ENCODE assay signal across 8 mouse cellular contexts in the genomic region with DNA sequence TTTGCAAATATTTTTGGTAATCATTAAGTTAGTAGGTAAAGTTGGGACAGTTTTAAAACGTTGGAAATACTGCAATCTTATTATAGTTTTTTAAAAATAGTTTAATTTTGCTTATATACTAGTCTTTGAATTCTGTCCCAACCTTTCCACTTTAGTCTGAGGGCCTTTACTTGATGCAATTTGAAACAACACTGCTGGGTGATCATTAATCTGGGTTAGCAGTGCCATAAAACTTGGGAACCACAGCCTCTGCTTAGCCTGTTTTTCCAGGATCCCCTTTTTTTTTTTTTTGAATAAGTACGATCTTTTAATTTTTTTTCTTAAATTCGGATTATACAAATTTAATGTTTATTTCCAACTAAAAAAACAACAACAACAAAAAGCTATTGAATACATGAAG. TPM values are rescaled to one million over a fixed set of nuclear protein-coding genes. Genes with fewer than 3 reads are reported as not detected.
A peak's percentile ranks its signal among the peaks of the same experiment; 100 is the strongest.
DNase-seq lines count a peak whose midpoint lies in the region; ATAC-seq and TF ChIP-seq lines count a peak whose summit lies in the region.

No protein-coding gene starts in this region.

- no peak for ATAC-seq in hindbrain, postnatal 0 days
- ATAC-seq in liver, postnatal 0 days = no peak
- ATAC-seq in activated CD4-positive, CD25-positive, alpha-beta regulatory T cell, adult 4 months = no peak

- H3K9me3 ChIP-seq in heart, embryonic 10.5 days = no peaks in the 10 kb centered on the region
- H3K9me3 ChIP-seq in MEL (replicated peaks; ENCODE audit: insufficient read depth, low read length) = no peaks in the 10 kb centered on the region
- H3K9me3 ChIP-seq in hindbrain, postnatal 0 days (ENCODE audit: low read length) = no peaks in the 10 kb centered on the region
- H3K9me3 ChIP-seq in liver, postnatal 0 days (ENCODE audit: low read length) = no peaks in the 10 kb centered on the region

- TF ChIP-seq RAD21 in MEL (IDR thresholded peaks at IDR 0.05; ENCODE audit: low read depth, low read length) = no peak

- no peaks in the 10 kb centered on the region for H3K27me3 ChIP-seq in heart, embryonic 10.5 days (ENCODE audit: insufficient read depth, poor library complexity, severe bottlenecking)
- peaks cover 0 to 7% of the 10 kb centered on the region in 2 experiments; a peak in 3 of 4 replicates for H3K27me3 ChIP-seq in MEL (ENCODE audit: control insufficient read depth in 1 of 2, insufficient read depth in 2 of 2, low read length in 2 of 2)
- no peaks in the 10 kb centered on the region for H3K27me3 ChIP-seq in hindbrain, postnatal 0 days (ENCODE audit: insufficient read depth, low read length)
- no peaks in the 10 kb centered on the region for H3K27me3 ChIP-seq in liver, postnatal 0 days (ENCODE audit: insufficient read depth, low read length)

- peaks cover 9% of the 10 kb centered on the region; the same call in 1 of the 2 replicates for H3K36me3 ChIP-seq in heart, embryonic 10.5 days
- H3K36me3 ChIP-seq in MEL (ENCODE audit: control insufficient read depth in 1 of 2, insufficient read depth in 2 of 2, low read length in 2 of 2) = peaks cover 0 to 5% of the 10 kb centered on the region in 2 experiments; a peak in 3 of 4 replicates
- H3K36me3 ChIP-seq in hindbrain, postnatal 0 days (ENCODE audit: insufficient read depth, low read length) = no peaks in the 10 kb centered on the region
- no peaks in the 10 kb centered on the region for H3K36me3 ChIP-seq in liver, postnatal 0 days (replicated peaks; ENCODE audit: insufficient read depth, low read length)

- H3K4me2 ChIP-seq in hindbrain, postnatal 0 days (ENCODE audit: low read depth, low read length) = peak overlapping the region; percentile 59
- H3K4me2 ChIP-seq in liver, postnatal 0 days (ENCODE audit: low read depth, low read length) = peak overlapping the region; percentile 81

- no peak for TF ChIP-seq POLR2A in MEL (IDR thresholded peaks at IDR 0.05; ENCODE audit: control insufficient read depth in 1 of 2, insufficient read depth in 1 of 2, low read depth in 1 of 2, low read length in 2 of 2, poor library complexity in 1 of 2)

- 22% methylated on average over 3 of the region's 3 CpGs for WGBS in heart, embryonic 10.5 days
- 15% methylated on average over 3 of the region's 3 CpGs for WGBS in hindbrain, postnatal 0 days
- WGBS in liver, postnatal 0 days (ENCODE audit: insufficient replicate concordance) = 22% methylated on average over 3 of the region's 3 CpGs

- H3K27ac ChIP-seq in heart, embryonic 10.5 days = peak overlapping the region; percentile 98
- no peak overlapping the region for H3K27ac ChIP-seq in MEL (ENCODE audit: control insufficient read depth, low read depth, low read length)
- H3K27ac ChIP-seq in hindbrain, postnatal 0 days = peak overlapping the region; percentile 99
- peak overlapping the region; percentile 92 for H3K27ac ChIP-seq in liver, postnatal 0 days (ENCODE audit: low read depth)

- peak overlapping the region; percentile 93 for H3K9ac ChIP-seq in MEL (ENCODE audit: control insufficient read depth, low read depth, low read length, poor library complexity, severe bottlenecking)
- H3K9ac ChIP-seq in hindbrain, postnatal 0 days (replicated peaks; ENCODE audit: low read length) = peak overlapping the region; percentile 81; the same call in 1 of the 2 replicates
- peak overlapping the region; percentile 86; the same call in 1 of the 2 replicates for H3K9ac ChIP-seq in liver, postnatal 0 days (replicated peaks)

- TF ChIP-seq CTCF in MEL (IDR thresholded peaks at IDR 0.05 in 2 of 3, conservative IDR thresholded peaks at IDR 0.05 in 1 of 3; ENCODE audit: control insufficient read depth in 1 of 3, insufficient read depth in 1 of 3, low read depth in 2 of 3, low read length in 3 of 3, poor library complexity in 1 of 3, severe bottlenecking in 1 of 3) = no peak
- TF ChIP-seq CTCF in hindbrain, postnatal 0 days (IDR thresholded peaks at IDR 0.05; ENCODE audit: low read depth) = no peak
- TF ChIP-seq CTCF in liver, postnatal 0 days (IDR thresholded peaks at IDR 0.05; ENCODE audit: low read depth) = no peak

- TF ChIP-seq EP300 in MEL (IDR thresholded peaks at IDR 0.05; ENCODE audit: low read depth in 1 of 2, low read length in 2 of 2) = no peak
- no peak; the same call in 1 of the 2 replicates for TF ChIP-seq EP300 in liver, postnatal 0 days (IDR thresholded peaks at IDR 0.05; ENCODE audit: low read depth)

- H3K4me1 ChIP-seq in heart, embryonic 10.5 days = no peaks in the 10 kb centered on the region
- no peaks in the 10 kb centered on the region; a peak in 2 of 4 replicates for H3K4me1 ChIP-seq in MEL (ENCODE audit: control insufficient read depth in 1 of 2, insufficient read depth in 2 of 2, low read length in 2 of 2)
- no peaks in the 10 kb centered on the region for H3K4me1 ChIP-seq in hindbrain, postnatal 0 days (ENCODE audit: insufficient read depth, low read length)
- no peaks in the 10 kb centered on the region for H3K4me1 ChIP-seq in liver, postnatal 0 days (ENCODE audit: insufficient read depth)

- DNase-seq in heart, embryonic 10.5 days (ENCODE audit: low spot score) = no peak
- no peak for DNase-seq in heart, adult 11 months
- DNase-seq in MEL (ENCODE audit: low read depth, low spot score) = no peak
- no peak for DNase-seq in hindbrain, postnatal 0 days (ENCODE audit: low spot score)
- no peak for DNase-seq in liver, postnatal 0 days
- no peak for DNase-seq in frontal cortex, postnatal 36 days (ENCODE audit: low spot score in 2 of 2)
- no peak for DNase-seq in layer of hippocampus, postnatal 14 days (ENCODE audit: low spot score in 2 of 2)

- H3K4me3 ChIP-seq in heart, embryonic 10.5 days = peak overlapping the region; percentile 95
- H3K4me3 ChIP-seq in MEL (ENCODE audit: control insufficient read depth in 1 of 2, insufficient read depth in 1 of 2, low read depth in 2 of 2, low read length in 2 of 2) = peak overlapping the region; percentile 79 to 95
- peak overlapping the region; percentile 91 for H3K4me3 ChIP-seq in hindbrain, postnatal 0 days (ENCODE audit: low read length)
- H3K4me3 ChIP-seq in liver, postnatal 0 days (ENCODE audit: low read depth, low read length) = peak overlapping the region; percentile 86

- peaks cover 8% of the 10 kb centered on the region; the same call in 1 of the 2 replicates for H3K79me2 ChIP-seq in MEL (ENCODE audit: control insufficient read depth, insufficient read depth, low read length, poor library complexity)

TF ChIP-seq in MEL, 35 proteins besides CTCF, POLR2A, EP300 and RAD21:
- TF ChIP-seq E2F4 (IDR thresholded peaks at IDR 0.05; ENCODE audit: borderline replicate concordance, low read depth, low read length) (no peak), MAZ (IDR thresholded peaks at IDR 0.05; ENCODE audit: low read depth, low read length) (no peak), SIN3A (IDR thresholded peaks at IDR 0.05; ENCODE audit: low read length) (no peak), ZMIZ1 (IDR thresholded peaks at IDR 0.05; ENCODE audit: low read depth, low read length) (no peak), USF2 (IDR thresholded peaks at IDR 0.05; ENCODE audit: borderline replicate concordance in 1 of 2, insufficient read depth in 1 of 2, low read depth in 1 of 2, low read length in 2 of 2) (no peak), GABPA (IDR thresholded peaks at IDR 0.05; ENCODE audit: low read depth, low read length) (no peak), ZNF384 (IDR thresholded peaks at IDR 0.05; ENCODE audit: low read depth, low read length) (no peak), UBTF (IDR thresholded peaks at IDR 0.05; ENCODE audit: borderline replicate concordance, insufficient read depth, low read depth, low read length) (no peak), CHD2 (IDR thresholded peaks at IDR 0.05; ENCODE audit: low read length) (no peak)

RNA-seq across cellular contexts. Expression of a gene that starts 1.0 kb away (rescaled TPM):
- polyA plus RNA-seq in heart, embryonic 10.5 days (2016; fragmentation: Nextera tagmentation; extraction: Ambion mirVana) = 36.3 and 51.3 TPM in 2 replicates
- 2.0 and 3.0 TPM in 2 replicates for total RNA-seq in MEL (2012; rRNA removed)
- 1 to 10 TPM in 1 of 2 experiments, not detected in 1; 3.3 TPM for polyA plus RNA-seq in MEL (2012; ENCODE audit: insufficient read depth in 1 of 2, insufficient read length in 2 of 2, low read depth in 1 of 2, low replicate concordance in 2 of 2, missing spikeins in 1 of 2)
- total RNA-seq in hindbrain, postnatal 0 days (2014; rRNA removed) = 21.6 and 23.7 TPM in 2 replicates
- polyA plus RNA-seq in hindbrain, postnatal 0 days (2015; fragmentation: Nextera tagmentation; extraction: Ambion mirVana) = 21.6 and 22.0 TPM in 2 replicates
- polyA plus RNA-seq in liver, postnatal 0 days (2015; fragmentation: Nextera tagmentation; extraction: Ambion mirVana) = 7.4 and 7.5 TPM in 2 replicates
- total RNA-seq in layer of hippocampus, postnatal 14 days (2021) = 10 to 100 TPM; 19.3 to 19.6 TPM
- polyA plus RNA-seq in activated CD4-positive, CD25-positive, alpha-beta regulatory T cell, adult 4 months (2017; shearing (Covaris generic)) = 1 to 10 TPM; 5.5 to 9.2 TPM
